Mouse (Mus musculus): ENCODE results near the gene Iqgap1. TPM values are rescaled to one million over a fixed set of nuclear protein-coding genes. Genes with fewer than 3 reads are reported as not detected.

The Iqgap1 gene
- polyA plus RNA-seq, 1 experiment from 2014 or later = 23.5 TPM

- 85% methylated on average over 11 of the region's 11 CpGs for WGBS
- H3K4me3 ChIP-seq (ENCODE audit: low read depth, low read length) = no peak overlapping the region
- H3K4me2 ChIP-seq = no peak overlapping the region
- H3K36me3 ChIP-seq (ENCODE audit: control insufficient read depth, insufficient read depth, low read length) = peaks cover 2% of the 10 kb centered on the region; the same call in 1 of the 2 replicates
- no peak overlapping the region for H3K27ac ChIP-seq (ENCODE audit: low read depth, low read length)
- no peaks in the 10 kb centered on the region for H3K4me1 ChIP-seq (ENCODE audit: control insufficient read depth, insufficient read depth, low read length)
- DNase-seq (ENCODE audit: low spot score, missing footprints) (no peak), ATAC-seq (ENCODE audit: low FRiP score) (no peak)
- no peaks in the 10 kb centered on the region for H3K27me3 ChIP-seq (ENCODE audit: control insufficient read depth, insufficient read depth, low read length)
- H3K9ac ChIP-seq (ENCODE audit: low read length) = no peak overlapping the region
- no peaks in the 10 kb centered on the region for H3K9me3 ChIP-seq (ENCODE audit: control insufficient read depth, low read length)
Observed at GRCm38 (mm10) chr7:80732986-80733385, 92.8 kb downstream of the Iqgap1 start.

- Histone ChIP-seq H3K9ac (ENCODE audit: low read length) (no peak overlapping the region), H3K9me3 (ENCODE audit: control insufficient read depth, low read length) (no peaks in the 10 kb centered on the region), H3K27me3 (ENCODE audit: control insufficient read depth, insufficient read depth, low read length) (no peaks in the 10 kb centered on the region), H3K4me3 (ENCODE audit: low read depth, low read length) (no peak overlapping the region), H3K4me2 (no peak overlapping the region), H3K36me3 (ENCODE audit: control insufficient read depth, insufficient read depth, low read length) (peaks cover 12% of the 10 kb centered on the region), H3K27ac (ENCODE audit: low read depth, low read length) (no peak overlapping the region), H3K4me1 (ENCODE audit: control insufficient read depth, insufficient read depth, low read length) (no peaks in the 10 kb centered on the region)
- 29% methylated on average over 8 of the region's 8 CpGs for WGBS
- ATAC-seq (ENCODE audit: low FRiP score) (no peak), DNase-seq (ENCODE audit: low spot score, missing footprints) (peak; percentile 98)
Observed at GRCm38 (mm10) chr7:80729662-80730061, 96.1 kb downstream of the Iqgap1 start.

- H3K4me3 ChIP-seq (ENCODE audit: low read depth, low read length) = no peak overlapping the region
- H3K27me3 ChIP-seq (ENCODE audit: control insufficient read depth, insufficient read depth, low read length) = no peaks in the 10 kb centered on the region
- 43% methylated on average over 9 of the region's 9 CpGs for WGBS
- H3K4me2 ChIP-seq = no peak overlapping the region
- DNase-seq (ENCODE audit: low spot score, missing footprints) (peak; percentile 87), ATAC-seq (ENCODE audit: low FRiP score) (no peak)
- H3K36me3 ChIP-seq (ENCODE audit: control insufficient read depth, insufficient read depth, low read length) = peaks cover 6% of the 10 kb centered on the region
- H3K4me1 ChIP-seq (ENCODE audit: control insufficient read depth, insufficient read depth, low read length) = peaks cover 2% of the 10 kb centered on the region; the same call in 1 of the 2 replicates
- H3K9me3 ChIP-seq (ENCODE audit: control insufficient read depth, low read length) = no peaks in the 10 kb centered on the region
- H3K27ac ChIP-seq (ENCODE audit: low read depth, low read length) = no peak overlapping the region
- H3K9ac ChIP-seq (ENCODE audit: low read length) = no peak overlapping the region
Observed at GRCm38 (mm10) chr7:80721041-80721440, 104.7 kb downstream of the Iqgap1 start.

GRCm38 (mm10) chr7:80719582-80719981, 106.2 kb downstream of the Iqgap1 start:
- H3K27me3 ChIP-seq (ENCODE audit: control insufficient read depth, insufficient read depth, low read length) = no peaks in the 10 kb centered on the region
- H3K4me2 ChIP-seq = no peak overlapping the region
- H3K27ac ChIP-seq (ENCODE audit: low read depth, low read length) = no peak overlapping the region
- DNase-seq (ENCODE audit: low spot score, missing footprints) = no peak
- WGBS = 95% methylated on average over 7 of the region's 7 CpGs
- ATAC-seq (ENCODE audit: low FRiP score) = no peak
- no peak overlapping the region for H3K9ac ChIP-seq (ENCODE audit: low read length)
- H3K36me3 ChIP-seq (ENCODE audit: control insufficient read depth, insufficient read depth, low read length) = peaks cover 2% of the 10 kb centered on the region; the same call in 1 of the 2 replicates
- H3K9me3 ChIP-seq (ENCODE audit: control insufficient read depth, low read length) = no peaks in the 10 kb centered on the region
- peaks cover 2% of the 10 kb centered on the region; the same call in 1 of the 2 replicates for H3K4me1 ChIP-seq (ENCODE audit: control insufficient read depth, insufficient read depth, low read length)
- no peak overlapping the region for H3K4me3 ChIP-seq (ENCODE audit: low read depth, low read length)

GRCm38 (mm10) chr7:80719038-80719437, 106.7 kb downstream of the Iqgap1 start:
- no peaks in the 10 kb centered on the region for H3K27me3 ChIP-seq (ENCODE audit: control insufficient read depth, insufficient read depth, low read length)
- peaks cover 2% of the 10 kb centered on the region; the same call in 1 of the 2 replicates for H3K36me3 ChIP-seq (ENCODE audit: control insufficient read depth, insufficient read depth, low read length)
- H3K27ac ChIP-seq (ENCODE audit: low read depth, low read length) = no peak overlapping the region
- H3K4me1 ChIP-seq (ENCODE audit: control insufficient read depth, insufficient read depth, low read length) = peaks cover 2% of the 10 kb centered on the region; the same call in 1 of the 2 replicates
- H3K4me3 ChIP-seq (ENCODE audit: low read depth, low read length) = no peak overlapping the region
- no peaks in the 10 kb centered on the region for H3K9me3 ChIP-seq (ENCODE audit: control insufficient read depth, low read length)
- H3K9ac ChIP-seq (ENCODE audit: low read length) = no peak overlapping the region
- DNase-seq (ENCODE audit: low spot score, missing footprints) (no peak), ATAC-seq (ENCODE audit: low FRiP score) (no peak)
- H3K4me2 ChIP-seq = no peak overlapping the region
- WGBS = 89% methylated on average over 2 of the region's 2 CpGs

GRCm38 (mm10) chr7:80718471-80718870, 107.3 kb downstream of the Iqgap1 start:
- H3K4me2 ChIP-seq = no peak overlapping the region
- no peaks in the 10 kb centered on the region for H3K9me3 ChIP-seq (ENCODE audit: control insufficient read depth, low read length)
- H3K36me3 ChIP-seq (ENCODE audit: control insufficient read depth, insufficient read depth, low read length) = no peaks in the 10 kb centered on the region
- H3K27me3 ChIP-seq (ENCODE audit: control insufficient read depth, insufficient read depth, low read length) = no peaks in the 10 kb centered on the region
- no peak overlapping the region for H3K4me3 ChIP-seq (ENCODE audit: low read depth, low read length)
- H3K4me1 ChIP-seq (ENCODE audit: control insufficient read depth, insufficient read depth, low read length) = peaks cover 2% of the 10 kb centered on the region; the same call in 1 of the 2 replicates
- no peak overlapping the region for H3K27ac ChIP-seq (ENCODE audit: low read depth, low read length)
- DNase-seq (ENCODE audit: low spot score, missing footprints) = no peak
- no peak for ATAC-seq (ENCODE audit: low FRiP score)
- no peak overlapping the region for H3K9ac ChIP-seq (ENCODE audit: low read length)
- WGBS = 83% methylated on average over 8 of the region's 8 CpGs

GRCm38 (mm10) chr7:80716758-80717157, 109.0 kb downstream of the Iqgap1 start:
- Histone ChIP-seq H3K4me2 (no peak overlapping the region), H3K27me3 (ENCODE audit: control insufficient read depth, insufficient read depth, low read length) (no peaks in the 10 kb centered on the region), H3K4me3 (ENCODE audit: low read depth, low read length) (no peak overlapping the region), H3K9me3 (ENCODE audit: control insufficient read depth, low read length) (no peaks in the 10 kb centered on the region), H3K4me1 (ENCODE audit: control insufficient read depth, insufficient read depth, low read length) (peaks cover 2% of the 10 kb centered on the region; the same call in 1 of the 2 replicates), H3K9ac (ENCODE audit: low read length) (no peak overlapping the region), H3K27ac (ENCODE audit: low read depth, low read length) (no peak overlapping the region), H3K36me3 (ENCODE audit: control insufficient read depth, insufficient read depth, low read length) (no peaks in the 10 kb centered on the region)
- WGBS = 91% methylated on average over 9 of the region's 9 CpGs
- ATAC-seq (ENCODE audit: low FRiP score) (no peak), DNase-seq (ENCODE audit: low spot score, missing footprints) (no peak)

- WGBS = 84% methylated on average over 7 of the region's 7 CpGs
- Histone ChIP-seq H3K4me3 (ENCODE audit: low read depth, low read length) (no peak overlapping the region), H3K4me2 (no peak overlapping the region), H3K27ac (ENCODE audit: low read depth, low read length) (no peak overlapping the region), H3K9me3 (ENCODE audit: control insufficient read depth, low read length) (no peaks in the 10 kb centered on the region), H3K36me3 (ENCODE audit: control insufficient read depth, insufficient read depth, low read length) (no peaks in the 10 kb centered on the region), H3K27me3 (ENCODE audit: control insufficient read depth, insufficient read depth, low read length) (no peaks in the 10 kb centered on the region), H3K4me1 (ENCODE audit: control insufficient read depth, insufficient read depth, low read length) (no peaks in the 10 kb centered on the region), H3K9ac (ENCODE audit: low read length) (no peak overlapping the region)
- DNase-seq (ENCODE audit: low spot score, missing footprints) = no peak
- ATAC-seq (ENCODE audit: low FRiP score) = no peak
Observed at GRCm38 (mm10) chr7:80715306-80715705, 110.5 kb downstream of the Iqgap1 start.

GRCm38 (mm10) chr7:80711496-80711895, 114.3 kb downstream of the Iqgap1 start:
- WGBS = 88% methylated on average over 8 of the region's 8 CpGs
- no peak for ATAC-seq (ENCODE audit: low FRiP score)

More at GRCm38 (mm10) chr7:80711496-80711895, 114.3 kb downstream of the Iqgap1 start:
- no peak overlapping the region for H3K27ac ChIP-seq (ENCODE audit: low read depth, low read length)
- no peak overlapping the region for H3K9ac ChIP-seq (ENCODE audit: low read length)
- no peaks in the 10 kb centered on the region for H3K27me3 ChIP-seq (ENCODE audit: control insufficient read depth, insufficient read depth, low read length)
- H3K4me3 ChIP-seq (ENCODE audit: low read depth, low read length) = no peak overlapping the region
- no peak for DNase-seq (ENCODE audit: low spot score, missing footprints)
- no peaks in the 10 kb centered on the region for H3K9me3 ChIP-seq (ENCODE audit: control insufficient read depth, low read length)
- no peak overlapping the region for H3K4me2 ChIP-seq
- H3K4me1 ChIP-seq (ENCODE audit: control insufficient read depth, insufficient read depth, low read length) = no peaks in the 10 kb centered on the region
- H3K36me3 ChIP-seq (ENCODE audit: control insufficient read depth, insufficient read depth, low read length) = no peaks in the 10 kb centered on the region
